Mouse (Mus musculus) liver, adult (tissue): ENCODE measurements around the gene Stx5a.

Source experiments
- GATA4 ChIP-seq: IDR thresholded peaks from 2 replicates; pipeline ENCODE4 v1.6.1; 2014; ENCODE audit warnings: mild to moderate bottlenecking, low read length; ENCODE audit not compliant: insufficient replicate concordance

Stx5a gene

DNA sequence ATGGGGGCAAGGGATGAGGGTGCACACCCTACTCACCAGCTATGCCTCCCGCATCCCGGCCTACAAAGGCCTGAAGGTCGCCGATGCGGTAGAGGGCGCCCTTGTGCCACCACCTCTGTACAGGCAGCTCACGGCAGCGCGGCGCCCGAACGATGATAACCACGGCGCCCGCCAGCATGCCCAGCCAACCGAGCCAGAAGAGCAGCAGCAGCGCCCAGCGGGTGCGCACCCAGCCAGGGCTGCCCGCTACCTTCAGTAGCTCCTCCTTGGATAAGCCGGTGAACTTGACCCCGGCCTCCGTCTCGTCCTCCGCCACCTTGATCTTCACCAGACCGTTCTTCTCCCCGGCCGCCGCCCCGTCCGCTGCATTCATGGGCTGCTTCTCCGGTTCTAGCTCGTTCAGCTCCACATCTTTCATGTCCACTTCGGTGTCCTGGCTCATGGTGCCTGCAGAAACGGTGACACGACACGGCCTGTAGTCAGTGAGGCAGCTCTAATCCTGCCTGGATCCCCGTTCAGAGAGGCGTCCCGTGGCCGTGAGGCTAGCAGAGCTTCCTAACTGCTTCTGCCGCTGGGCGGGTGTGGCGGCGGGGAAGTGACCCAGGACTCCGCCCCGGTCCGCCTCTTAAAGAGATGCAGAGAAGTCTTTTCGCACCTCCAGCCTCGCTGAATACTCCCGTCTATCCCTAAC, 27.8 kb upstream of the Stx5a start:
- TF ChIP-seq GATA4 = peak; percentile 73; the same call in 1 of the 2 replicates

- TF ChIP-seq GATA4 = no peak
These were observed 27.1 kb upstream of the Stx5a start for GRCm38 (mm10) chr19:8713997-8714652.

DNA sequence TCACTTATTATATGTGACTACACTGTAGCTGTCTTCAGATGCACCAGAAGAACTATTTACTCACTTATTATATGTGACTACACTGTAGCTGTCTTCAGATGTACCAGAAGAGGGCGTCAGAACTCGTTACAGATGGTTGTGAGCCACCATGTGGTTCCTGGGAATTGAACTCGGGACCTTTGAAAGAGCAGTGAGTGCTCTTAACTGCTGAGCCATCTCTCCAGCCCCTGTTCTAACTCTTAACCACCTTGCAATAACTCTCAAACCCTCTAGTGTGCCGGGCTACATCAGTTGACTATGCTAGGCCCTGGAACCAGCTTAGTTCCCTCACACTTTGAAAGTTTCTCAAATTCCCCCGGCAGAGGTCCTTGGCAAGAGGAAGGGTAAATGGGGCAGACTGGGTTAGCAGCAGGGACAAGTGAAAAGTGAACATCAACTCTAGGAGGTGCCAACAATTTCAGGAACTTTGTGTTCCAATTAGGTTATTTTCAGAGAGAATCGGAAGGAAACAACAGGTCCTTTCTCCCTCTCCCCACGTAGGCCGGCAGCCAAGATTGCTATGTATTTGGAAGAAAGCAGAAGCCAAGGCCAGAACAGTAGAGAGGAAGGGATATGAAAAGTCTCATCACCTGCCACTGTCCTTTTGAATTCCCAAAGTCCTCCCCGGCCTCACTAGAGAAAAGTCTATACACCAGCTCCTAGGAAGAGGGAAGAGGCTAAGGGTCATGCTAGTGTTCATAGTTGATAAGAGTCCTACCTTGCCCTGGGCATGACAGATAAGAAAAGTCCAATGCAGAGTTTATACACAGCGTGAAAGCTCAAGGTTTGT, 26.3 kb upstream of the Stx5a start:
- no peak for TF ChIP-seq GATA4

GRCm38 (mm10) chr19:8715868-8716766, 25.1 kb upstream of the Stx5a start:
- TF ChIP-seq GATA4 = no peak

DNA sequence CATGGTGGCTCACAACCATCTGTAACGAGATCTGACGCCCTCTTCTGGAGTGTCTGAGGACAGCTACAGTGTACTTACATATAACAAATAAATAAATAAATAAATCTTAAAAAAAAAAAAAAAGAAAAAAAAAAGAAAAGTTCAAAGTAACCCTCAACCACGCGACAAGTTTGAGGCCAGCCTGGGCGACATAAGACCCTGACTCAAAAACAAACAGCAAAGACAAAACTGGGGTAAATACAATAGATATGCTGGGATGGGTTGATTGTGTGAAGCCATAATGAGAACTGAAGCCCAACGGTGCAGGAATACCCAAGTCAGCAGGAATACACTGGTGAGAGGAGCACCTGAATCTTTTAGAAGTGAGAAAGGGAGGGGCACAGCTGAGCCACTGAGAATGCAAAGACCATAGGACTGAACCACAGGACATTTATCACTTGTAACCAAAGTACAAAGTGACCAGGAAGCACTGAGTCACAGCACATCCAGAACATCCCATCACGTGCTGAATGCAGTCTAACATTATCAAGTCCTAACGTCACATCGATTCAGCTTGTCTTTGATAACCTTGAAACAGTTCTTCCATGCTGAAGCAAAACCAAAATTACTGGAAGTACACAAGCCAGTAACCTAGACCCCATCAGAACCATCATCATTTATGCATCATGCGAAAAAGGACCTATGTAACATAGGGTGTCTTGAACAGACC, 24.3 kb upstream of the Stx5a start:
- no peak for TF ChIP-seq GATA4

DNA sequence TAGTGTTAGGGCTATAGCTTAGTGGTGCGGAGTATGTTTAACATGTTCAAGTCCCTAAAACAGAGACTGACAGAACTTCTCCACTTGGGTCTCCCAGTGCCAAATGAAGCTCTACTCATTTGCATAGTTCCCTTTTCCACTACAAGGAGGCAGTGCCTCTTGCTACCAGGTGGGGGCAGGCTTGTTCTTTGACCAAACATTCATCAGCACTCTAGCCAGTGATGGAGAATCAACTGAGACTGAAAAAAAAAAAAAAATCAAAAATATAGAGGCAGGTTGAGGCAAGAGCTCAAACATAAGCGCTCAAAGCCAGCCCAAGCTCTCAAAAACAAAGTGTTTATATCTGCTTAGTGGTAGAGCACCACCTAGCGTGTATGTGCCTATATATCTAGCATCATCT, 22.9 kb upstream of the Stx5a start:
- no peak for TF ChIP-seq GATA4

DNA sequence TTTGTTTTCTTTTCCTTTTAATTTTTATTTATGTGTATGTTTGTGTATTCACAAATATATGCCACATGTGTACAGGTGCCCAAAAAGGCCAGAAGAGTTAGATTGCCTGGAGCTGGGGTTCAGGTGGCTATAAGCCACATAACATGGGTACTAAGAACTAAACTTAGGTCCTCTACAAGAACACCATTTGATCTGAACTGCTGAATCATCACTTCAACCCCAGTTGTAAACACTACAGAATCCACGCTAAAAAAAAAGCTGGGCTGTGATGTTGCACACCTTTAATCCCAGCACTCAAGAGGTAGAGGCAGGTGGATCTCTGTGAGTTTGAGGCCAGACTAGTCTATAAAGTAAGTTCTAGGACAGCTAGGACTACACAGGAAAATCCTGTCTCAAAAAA, 19.8 kb upstream of the Stx5a start:
- TF ChIP-seq GATA4 = no peak

DNA sequence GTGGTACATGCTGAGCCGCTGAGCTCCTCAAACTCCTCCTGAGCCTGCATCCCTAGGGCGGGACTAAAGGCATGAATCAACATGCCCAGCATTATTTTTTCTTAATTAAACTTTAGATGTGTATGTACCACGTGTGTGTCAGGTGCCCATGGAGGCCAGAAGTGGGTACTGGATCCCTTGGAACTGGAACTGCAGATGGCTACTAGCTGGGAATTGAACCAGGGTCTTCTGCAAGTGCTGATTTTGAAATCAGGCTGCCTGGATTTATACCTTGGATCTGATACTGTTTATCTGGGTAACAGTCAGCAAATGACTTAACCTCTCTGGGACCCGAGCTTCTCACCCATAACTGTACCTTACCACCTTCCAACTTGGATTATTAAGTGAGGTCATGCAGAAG, 19.2 kb upstream of the Stx5a start:
- no peak for TF ChIP-seq GATA4

DNA sequence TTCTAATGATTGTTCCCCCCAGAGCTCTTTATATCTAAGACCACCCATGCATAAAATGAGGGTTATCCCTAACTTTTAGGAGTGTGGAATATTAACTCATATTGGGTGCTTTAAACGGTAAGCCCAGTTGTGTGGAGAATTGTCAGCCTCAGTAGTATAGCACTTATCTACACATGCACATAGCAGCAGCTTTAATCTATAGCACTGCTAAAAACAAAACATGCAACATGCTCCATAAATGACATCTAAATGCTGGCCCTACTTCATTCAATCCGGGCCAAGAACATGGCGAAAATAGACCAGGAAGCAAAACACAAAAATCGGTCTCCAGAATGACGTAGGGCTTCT, 18.7 kb upstream of the Stx5a start:
- TF ChIP-seq GATA4 = no peak

DNA sequence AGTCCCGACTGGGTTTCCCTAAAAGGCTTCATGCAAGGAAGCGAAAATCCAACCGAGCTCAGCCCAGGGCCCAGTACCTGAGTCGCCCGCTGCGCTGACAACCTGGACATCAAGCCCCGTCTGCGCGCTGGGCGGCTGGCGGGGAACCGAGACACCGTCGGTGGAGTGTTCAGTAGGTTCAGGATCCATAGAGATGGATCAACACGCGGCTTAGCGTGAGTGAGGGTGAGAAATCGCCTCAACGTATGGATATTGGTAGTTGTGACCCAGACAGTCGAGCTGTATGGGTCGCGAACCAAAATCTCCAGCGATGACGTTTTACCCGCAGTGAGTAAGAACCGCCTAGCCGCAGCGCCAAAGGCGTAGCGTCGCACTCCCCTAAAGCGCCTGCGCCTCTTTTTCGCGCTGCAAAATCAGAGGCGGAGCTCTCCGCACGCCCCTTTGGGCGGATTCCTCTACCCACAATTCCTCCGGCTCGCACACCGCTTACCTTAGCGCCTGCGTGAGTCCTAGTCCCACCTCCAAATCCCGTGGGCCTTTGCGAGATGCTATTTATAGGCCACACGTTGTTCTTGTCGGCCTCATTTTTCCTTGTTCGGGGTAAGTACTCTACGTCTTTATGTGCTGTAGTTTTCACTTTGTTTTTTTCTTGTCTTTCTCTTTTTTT, 18.2 kb upstream of the Stx5a start, which contains the start of gene Slc3a2:
TSS of gene Slc3a2 (minus strand) at position 463 of the 667 bp plus-strand sequence.
- no peak for TF ChIP-seq GATA4

- no peak for TF ChIP-seq GATA4
These were observed 17.5 kb upstream of the Stx5a start for GRCm38 (mm10) chr19:8723574-8724346.

DNA sequence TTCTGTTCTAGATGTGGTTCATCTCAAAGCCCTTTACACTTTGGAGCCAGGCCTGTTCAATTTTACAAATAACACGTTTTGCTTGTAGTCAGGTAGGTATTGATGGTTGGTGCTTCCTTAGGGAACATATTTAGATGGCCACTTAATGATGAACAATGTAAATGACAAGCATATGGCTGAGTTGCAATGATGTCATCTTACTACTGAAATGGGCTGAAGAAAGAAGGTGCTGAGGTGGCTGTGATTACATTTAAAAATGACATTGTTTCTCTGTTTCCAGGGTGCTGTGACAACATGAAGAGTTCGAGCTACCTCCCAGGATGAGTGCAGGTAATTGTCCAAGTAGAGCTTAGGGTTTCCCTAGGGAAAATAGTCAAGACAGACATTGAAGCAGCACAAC, 16.8 kb upstream of the Stx5a start:
- TF ChIP-seq GATA4 = no peak

DNA sequence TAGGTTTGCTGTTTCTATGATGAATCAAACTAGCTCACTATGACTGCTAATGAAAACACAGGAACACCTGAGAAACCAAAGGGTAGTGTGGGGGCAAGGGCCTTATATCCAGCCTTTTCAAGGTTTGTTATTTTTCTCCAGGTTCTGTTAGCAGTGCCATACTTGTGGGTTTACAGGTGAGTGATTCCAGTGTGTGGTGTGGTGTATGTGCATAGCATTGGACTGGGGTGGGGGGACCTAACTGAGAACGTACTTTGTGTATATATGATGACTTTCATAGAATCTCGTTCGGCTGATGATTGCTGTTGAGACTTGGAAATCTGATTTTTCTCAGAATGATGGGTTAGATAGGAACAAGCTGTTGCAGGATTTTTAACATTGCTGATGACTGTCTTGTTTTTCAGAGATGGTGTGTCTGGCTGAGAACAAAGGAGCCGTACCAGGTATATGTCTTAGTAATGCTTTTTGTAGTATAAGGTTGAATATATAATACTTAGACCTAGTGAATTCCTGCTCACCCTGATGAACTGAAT, 16.1 kb upstream of the Stx5a start:
- no peak for TF ChIP-seq GATA4
